Mouse (Mus musculus) olfactory bulb, adult 2 months (tissue): Measurements from ENCODE around the gene Znhit2. TPM values are rescaled to one million over a fixed set of nuclear protein-coding genes. Genes with fewer than 3 reads are reported as not detected.

ENCODE experiments used
- H3K27ac ChIP-seq: fragments of 200-500 bp; 2 replicates; pipeline ENCODE4 v1.5.1; 2012; ENCODE audit warnings: low read depth, low read length; ENCODE audit not compliant: insufficient read depth
- H3K4me1 ChIP-seq: fragments of 200-500 bp; 2 replicates; pipeline ENCODE4 v1.6.1; 2012; ENCODE audit warnings: low read length; ENCODE audit not compliant: control insufficient read depth, insufficient read depth
- H3K4me3 ChIP-seq: fragments of 200-500 bp; 2 replicates; pipeline ENCODE4 v1.5.1; 2012; ENCODE audit warnings: mild to moderate bottlenecking, low read depth, low read length, moderate library complexity; ENCODE audit not compliant: insufficient read depth
- CTCF ChIP-seq: fragments of 200-500 bp; IDR thresholded peaks from 2 replicates; pipeline ENCODE4 v1.5.1; 2012; ENCODE audit warnings: low read depth, mild to moderate bottlenecking, low read length, moderate library complexity; ENCODE audit not compliant: insufficient read depth
- POLR2A ChIP-seq: fragments of 200-500 bp; IDR thresholded peaks from 2 replicates; pipeline ENCODE4 v1.6.1; 2012; ENCODE audit warnings: mild to moderate bottlenecking, low read depth, low read length, moderate library complexity; ENCODE audit not compliant: insufficient read depth
- WGBS: fragments of 180-500 bp; shearing (Covaris S2); methylation state at CpG from one replicate; pipeline ENCODE4 v1.1.7; 2018; 5-methylcytosine and 5-hydroxymethylcytosine counted together
- polyA plus RNA-seq: library from polyadenylated mRNA; stranded (reverse); fragments of >200 nt; gene quantifications from 2 replicates; pipeline ENCODE4 v1.2.4, GENCODE M21; 2012; ENCODE audit warnings: low replicate concordance; ENCODE audit not compliant: missing spikeins, insufficient read depth, insufficient read length

Gene Znhit2
- polyA plus RNA-seq, 1 experiment, result not detected

- 10% methylated on average over 20 of the region's 20 CpGs for WGBS
- TF ChIP-seq POLR2A, result no peak
- TF ChIP-seq CTCF, result no peak
- H3K4me3 ChIP-seq, result peak overlapping the region; percentile 88
- peak overlapping the region; percentile 84 for H3K27ac ChIP-seq
- H3K4me1 ChIP-seq, result peaks cover 10% of the 10 kb centered on the region
Observed at GRCm38 (mm10) chr19:6045366-6046293, 15.4 kb upstream of the Znhit2 start.

GRCm38 (mm10) chr19:6046294-6047153 lies 14.5 kb upstream of the Znhit2 start, which contains the start of gene Syvn1:
Gene Syvn1, plus strand, starts transcription at chr19:6046576.
- H3K4me3 ChIP-seq, result peak within 1 kb of the TSS; percentile 88
- peaks cover 10% of the 10 kb centered on the region for H3K4me1 ChIP-seq
- TF ChIP-seq CTCF (no peak), POLR2A (peak; percentile 77)
- H3K27ac ChIP-seq, result peak within 1 kb of the TSS; percentile 99
- under 1% methylated on average over 65 of the region's 65 CpGs for WGBS

- Histone ChIP-seq H3K27ac (peak overlapping the region; percentile 63), H3K4me1 (peaks cover 10% of the 10 kb centered on the region), H3K4me3 (peak overlapping the region; percentile 88)
- no peak for TF ChIP-seq POLR2A
- TF ChIP-seq CTCF, result no peak
- 1% methylated on average over 44 of the region's 44 CpGs for WGBS
Observed at GRCm38 (mm10) chr19:6047154-6047898, 13.7 kb upstream of the Znhit2 start.

DNA sequence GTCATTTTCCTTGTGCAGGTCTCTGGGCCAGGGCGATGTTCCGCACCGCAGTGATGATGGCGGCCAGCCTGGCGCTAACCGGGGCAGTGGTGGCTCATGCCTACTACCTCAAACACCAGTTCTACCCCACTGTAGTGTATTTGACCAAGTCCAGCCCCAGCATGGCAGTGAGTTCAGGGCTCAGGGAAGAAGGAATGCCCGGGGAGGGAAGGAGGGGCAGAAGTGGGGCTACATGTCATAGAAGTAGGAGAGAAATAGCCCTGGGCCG lies 13.2 kb upstream of the Znhit2 start:
- 86% methylated on average over 8 of the region's 8 CpGs for WGBS
- H3K27ac ChIP-seq, result no peak overlapping the region
- H3K4me1 ChIP-seq, result peaks cover 10% of the 10 kb centered on the region
- peak overlapping the region; percentile 88 for H3K4me3 ChIP-seq
- no peak for TF ChIP-seq POLR2A

DNA sequence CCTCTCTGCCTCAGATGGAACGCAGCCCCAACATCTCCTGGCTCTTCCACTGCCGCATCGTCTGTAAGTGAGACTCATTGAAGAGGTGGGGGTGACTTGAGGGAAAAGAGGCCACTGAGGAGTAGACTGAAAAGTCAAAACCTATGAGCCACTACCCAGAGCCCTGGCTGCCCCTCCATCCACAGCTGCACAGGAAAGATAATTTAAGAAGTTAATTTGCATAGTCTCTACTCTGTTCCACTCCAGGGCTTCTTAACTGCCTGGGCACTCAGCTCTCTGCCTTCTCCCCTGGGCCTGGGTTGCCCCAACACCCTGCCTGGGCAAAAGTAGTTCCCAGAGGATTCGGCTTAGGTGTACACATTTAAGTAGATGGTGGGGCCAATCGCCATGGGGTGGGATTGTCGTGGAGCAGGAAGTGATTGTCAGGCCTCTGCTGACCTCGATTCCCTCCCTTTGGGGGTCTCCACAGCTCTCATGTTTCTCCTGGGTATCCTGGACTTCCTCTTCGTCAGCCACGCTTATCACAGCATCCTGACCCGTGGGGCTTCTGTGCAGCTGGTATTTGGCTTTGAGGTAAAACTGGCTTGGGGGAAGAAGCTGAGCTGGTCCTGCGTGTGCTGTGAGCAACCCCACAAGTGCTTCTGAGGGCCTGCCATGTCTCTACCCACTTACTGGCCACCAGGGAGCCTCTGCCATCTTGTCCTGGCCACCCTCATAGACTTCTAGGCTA lies 12.1 kb upstream of the Znhit2 start:
- Histone ChIP-seq H3K27ac (no peak overlapping the region), H3K4me1 (peaks cover 10% of the 10 kb centered on the region), H3K4me3 (no peak overlapping the region)
- 87% methylated on average over 11 of the region's 11 CpGs for WGBS
- TF ChIP-seq POLR2A, result no peak
- no peak for TF ChIP-seq CTCF

- Histone ChIP-seq H3K27ac (no peak overlapping the region), H3K4me3 (no peak overlapping the region), H3K4me1 (peaks cover 10% of the 10 kb centered on the region)
- TF ChIP-seq POLR2A (no peak), CTCF (no peak)
- WGBS, result 85% methylated on average over 7 of the region's 7 CpGs
Observed at GRCm38 (mm10) chr19:6052516-6052915, 8.5 kb upstream of the Znhit2 start.

DNA sequence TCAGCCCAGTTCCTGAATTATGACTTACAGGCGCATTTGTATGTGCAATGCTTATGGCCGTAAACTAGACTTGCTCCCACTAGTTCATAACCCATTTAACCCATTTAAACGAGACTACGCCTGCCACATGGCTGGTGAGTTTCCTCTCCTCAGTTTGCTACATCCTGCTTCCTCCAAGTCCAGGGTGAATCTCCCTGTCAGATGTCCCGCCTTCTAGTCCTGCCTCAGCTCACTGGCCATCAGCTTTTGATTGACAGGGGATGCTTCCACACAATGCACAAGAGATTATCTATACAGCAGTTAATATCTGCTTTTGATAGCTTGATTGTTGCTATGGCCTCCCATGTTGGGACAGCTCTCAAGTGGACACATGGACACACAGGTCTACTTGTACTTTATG lies 6.7 kb upstream of the Znhit2 start:
- Histone ChIP-seq H3K4me3 (no peak overlapping the region), H3K4me1 (peaks cover 3% of the 10 kb centered on the region; the same call in 1 of the 2 replicates), H3K27ac (no peak overlapping the region)
- 84% methylated on average over 5 of the region's 5 CpGs for WGBS
- no peak for TF ChIP-seq CTCF
- no peak for TF ChIP-seq POLR2A

GRCm38 (mm10) chr19:6056696-6057095 lies 4.3 kb upstream of the Znhit2 start:
- TF ChIP-seq CTCF (no peak), POLR2A (no peak)
- H3K4me3 ChIP-seq, result no peak overlapping the region
- 23% methylated on average over 4 of the region's 4 CpGs for WGBS
- peaks cover 3% of the 10 kb centered on the region; the same call in 1 of the 2 replicates for H3K4me1 ChIP-seq
- no peak overlapping the region for H3K27ac ChIP-seq
